Comparison of ENCODE assay signal across 18 mouse cellular contexts in the genomic region with DNA sequence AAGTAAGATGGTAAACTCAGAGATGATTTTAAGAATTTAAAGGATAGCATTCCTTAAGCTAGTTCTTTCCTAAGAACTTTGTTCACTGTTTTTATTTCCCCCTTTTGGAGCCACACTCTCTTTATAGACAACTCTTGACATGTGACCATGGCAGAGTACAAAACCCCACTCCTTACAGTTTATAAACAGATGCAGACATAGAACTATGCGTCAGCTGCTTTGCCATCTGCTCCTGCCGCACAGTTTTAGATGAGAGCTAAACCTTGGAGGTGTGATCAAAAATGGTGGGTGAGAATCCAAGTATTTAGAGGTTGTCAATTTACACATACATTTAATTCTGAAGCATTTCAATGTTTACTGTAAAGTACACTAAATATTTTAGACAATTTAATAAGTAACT.
A peak's percentile ranks its signal among the peaks of the same experiment; 100 is the strongest.
DNase-seq lines count a peak whose midpoint lies in the region; ATAC-seq lines count a peak whose summit lies in the region.
"Had no signal": no experiment of that assay in that cellular context is flagged by ENCODE, and none has a peak within 500 bp of the region (broad histone marks: within the 10 kb centered on the region; RNA-seq: fewer than 3 reads in every experiment).

No protein-coding gene starts in this region.

- no peak overlapping the region for H3K4me2 ChIP-seq in midbrain, embryonic 11.5 days
- H3K4me2 ChIP-seq in midbrain, embryonic 16.5 days (ENCODE audit: low read length): no peak overlapping the region
- no peak overlapping the region for H3K4me2 ChIP-seq in forebrain, embryonic 16.5 days (ENCODE audit: low read length)
- H3K4me2 ChIP-seq: liver, embryonic 13.5 days had no signal

- peak; percentile 93 for ATAC-seq in frontal cortex, adult (ENCODE audit: low TSS enrichment)
- ATAC-seq in midbrain, embryonic 11.5 days (ENCODE audit: low FRiP score): no peak
- no peak for ATAC-seq in midbrain, embryonic 16.5 days
- peak; percentile 86 for ATAC-seq in forebrain, embryonic 16.5 days
- ATAC-seq: Patski had no signal

- no peaks in the 10 kb centered on the region for H3K36me3 ChIP-seq in midbrain, embryonic 11.5 days (ENCODE audit: control insufficient read depth, insufficient read depth, low read length)
- H3K36me3 ChIP-seq in midbrain, embryonic 16.5 days (ENCODE audit: control insufficient read depth, insufficient read depth, low read length): no peaks in the 10 kb centered on the region
- no peaks in the 10 kb centered on the region for H3K36me3 ChIP-seq in forebrain, embryonic 16.5 days (ENCODE audit: control insufficient read depth, insufficient read depth)
- H3K36me3 ChIP-seq: embryonic facial prominence, embryonic 10.5 days; heart, embryonic 10.5 days had no signal

- DNase-seq in frontal cortex, postnatal 10 days (ENCODE audit: low spot score in 2 of 2): no peak
- DNase-seq in midbrain, embryonic 11.5 days (ENCODE audit: low spot score, missing footprints): peak; percentile 2
- peak; percentile 19 for DNase-seq in right cerebral cortex, postnatal 25 days
- no peak for DNase-seq in heart, adult 9 months (ENCODE audit: low spot score in 2 of 2)
- DNase-seq in spleen, postnatal 10 days (ENCODE audit: low spot score in 2 of 2): no peak
- DNase-seq: cerebellum, adult 11-12 months; cerebellum, postnatal 36 days; gastrocnemius, postnatal 10 days; kidney, adult 8-10 months; kidney, postnatal 36 days; liver, embryonic 13.5 days had no signal

- no peak overlapping the region for H3K4me3 ChIP-seq in midbrain, embryonic 11.5 days (ENCODE audit: low read depth, low read length)
- H3K4me3 ChIP-seq in midbrain, embryonic 16.5 days (ENCODE audit: low read depth, low read length): no peak overlapping the region
- no peak overlapping the region for H3K4me3 ChIP-seq in forebrain, embryonic 16.5 days (replicated peaks; ENCODE audit: low read length)
- H3K4me3 ChIP-seq: embryonic facial prominence, embryonic 10.5 days; erythroblast, embryonic 14.5 days; heart, embryonic 10.5 days; liver, embryonic 13.5 days had no signal

- H3K27me3 ChIP-seq in midbrain, embryonic 11.5 days (ENCODE audit: control insufficient read depth, insufficient read depth, low read length): no peaks in the 10 kb centered on the region
- H3K27me3 ChIP-seq in midbrain, embryonic 16.5 days (ENCODE audit: control insufficient read depth, insufficient read depth, low read depth, low read length): no peaks in the 10 kb centered on the region
- H3K27me3 ChIP-seq in forebrain, embryonic 16.5 days (replicated peaks; ENCODE audit: control insufficient read depth, insufficient read depth, low read length): no peaks in the 10 kb centered on the region
- H3K27me3 ChIP-seq: liver, embryonic 13.5 days; Patski had no signal

- no peaks in the 10 kb centered on the region for H3K4me1 ChIP-seq in midbrain, embryonic 11.5 days (ENCODE audit: control insufficient read depth, insufficient read depth, low read length)
- no peaks in the 10 kb centered on the region for H3K4me1 ChIP-seq in midbrain, embryonic 16.5 days (ENCODE audit: control insufficient read depth, insufficient read depth, low read length)
- no peaks in the 10 kb centered on the region; the same call in 1 of the 2 replicates for H3K4me1 ChIP-seq in forebrain, embryonic 16.5 days (replicated peaks; ENCODE audit: control insufficient read depth, insufficient read depth, low read length)
- H3K4me1 ChIP-seq: liver, embryonic 13.5 days had no signal

- H3K27ac ChIP-seq in midbrain, embryonic 11.5 days (ENCODE audit: low read depth, low read length): no peak overlapping the region
- no peak overlapping the region for H3K27ac ChIP-seq in midbrain, embryonic 16.5 days (ENCODE audit: low read length)
- H3K27ac ChIP-seq in forebrain, embryonic 16.5 days (ENCODE audit: low read length): no peak overlapping the region
- H3K27ac ChIP-seq: embryonic facial prominence, embryonic 10.5 days; heart, embryonic 10.5 days; liver, embryonic 13.5 days had no signal

- no peak overlapping the region for H3K9ac ChIP-seq in midbrain, embryonic 11.5 days (ENCODE audit: low read length)
- no peak overlapping the region for H3K9ac ChIP-seq in midbrain, embryonic 16.5 days (ENCODE audit: low read depth, low read length)
- H3K9ac ChIP-seq in forebrain, embryonic 16.5 days (replicated peaks; ENCODE audit: low read depth, low read length): no peak overlapping the region
- H3K9ac ChIP-seq: liver, embryonic 13.5 days had no signal

- WGBS in midbrain, embryonic 11.5 days: 89% methylated on average over 2 of the region's 2 CpGs
- WGBS in midbrain, embryonic 16.5 days: 75% methylated on average over 2 of the region's 2 CpGs
- WGBS in forebrain, embryonic 16.5 days: 51% methylated on average over 2 of the region's 2 CpGs

- no peaks in the 10 kb centered on the region for H3K9me3 ChIP-seq in midbrain, embryonic 11.5 days (ENCODE audit: control insufficient read depth, low read length)
- no peaks in the 10 kb centered on the region for H3K9me3 ChIP-seq in midbrain, embryonic 16.5 days (replicated peaks; ENCODE audit: control insufficient read depth, low read length, poor library complexity, severe bottlenecking)
- no peaks in the 10 kb centered on the region for H3K9me3 ChIP-seq in forebrain, embryonic 16.5 days (ENCODE audit: control insufficient read depth, low read length)
- H3K9me3 ChIP-seq: embryonic facial prominence, embryonic 10.5 days; heart, embryonic 10.5 days; liver, embryonic 13.5 days had no signal

Comparison
In these comparisons a context has a peak if more than half of its experiments do, and no peak if none do; other contexts are left out.
1. ATAC-seq: peak in frontal cortex, adult (single experiment) and forebrain, embryonic 16.5 days (single experiment); none in midbrain, embryonic 11.5 days (single experiment) and midbrain, embryonic 16.5 days (single experiment).
2. DNase-seq: peak in midbrain, embryonic 11.5 days (single experiment) and right cerebral cortex, postnatal 25 days (single experiment); none in frontal cortex, postnatal 10 days (0 of 2), heart, adult 9 months (0 of 2) and spleen, postnatal 10 days (0 of 2).